Mouse (Mus musculus) liver, adult 2 months (tissue): ENCODE measurements around the gene Dlx3.

ENCODE experiments used
- CTCF ChIP-seq: fragments of 200-500 bp; IDR thresholded peaks from 2 replicates; pipeline ENCODE4 v1.5.1; 2011; ENCODE audit warnings: low read depth, low read length, control low read depth
- POLR2A ChIP-seq: fragments of 200-500 bp; IDR thresholded peaks from 2 replicates; pipeline ENCODE4 v1.6.1; 2011; ENCODE audit warnings: low read length, control low read depth; ENCODE audit not compliant: insufficient read depth; ENCODE audit errors: extremely low read depth

DNA sequence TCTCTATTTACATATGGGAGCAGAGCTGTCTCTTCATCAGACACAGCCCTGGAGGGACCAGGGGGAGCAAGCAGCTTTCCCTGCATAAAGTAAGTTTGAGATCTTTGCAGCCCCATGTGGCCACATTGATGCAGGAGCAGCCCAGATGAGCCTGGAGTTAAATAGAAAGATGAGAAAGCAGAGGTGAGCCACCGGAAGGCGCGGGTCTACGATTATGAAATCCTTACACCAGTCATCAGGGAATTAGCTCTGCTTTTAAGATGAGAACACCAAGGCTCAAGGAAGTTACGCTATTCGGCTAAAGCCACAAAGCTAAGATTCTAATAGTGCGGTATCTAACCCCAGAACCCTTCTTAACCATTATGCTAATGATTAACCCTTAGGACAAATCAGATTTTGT lies 42.0 kb upstream of the Dlx3 start:
- TF ChIP-seq POLR2A (no peak), CTCF (no peak)
